Mouse (Mus musculus): ENCODE data around the gene Cfb.

DNA sequence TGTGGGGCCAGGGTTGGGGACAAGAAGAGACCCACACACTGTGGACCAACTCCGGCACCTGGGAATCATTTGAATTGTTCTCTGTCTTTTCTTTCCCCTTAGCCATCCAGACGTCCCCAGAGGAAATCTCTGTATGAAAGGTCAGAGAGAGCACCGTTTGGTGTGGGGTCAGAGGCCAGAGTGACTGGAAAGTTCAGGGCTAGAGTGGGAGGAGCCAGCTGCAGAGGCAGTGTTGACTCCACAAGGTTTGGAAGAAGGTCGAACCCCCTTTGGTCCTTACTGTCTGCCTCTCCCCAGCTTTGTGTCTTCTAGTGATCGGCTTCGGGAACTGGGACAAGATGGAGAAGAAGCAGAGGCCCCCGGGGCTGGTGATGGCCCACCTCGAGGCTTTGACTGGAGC is 8.8 kb downstream of the Cfb start:
- TF ChIP-seq POLR2A (IDR thresholded peaks at IDR 0.05; ENCODE audit: extremely low read depth, insufficient read depth, low read length): no peak
- TF ChIP-seq CTCF (IDR thresholded peaks at IDR 0.05; ENCODE audit: extremely low read depth, insufficient read depth, low read length): no peak
